Mouse (Mus musculus): Measurements from ENCODE around the gene Pomp. TPM values are rescaled to one million over a fixed set of nuclear protein-coding genes. Genes with fewer than 3 reads are reported as not detected.

Gene Pomp
- total RNA-seq, 2 experiments from 2014 or later = 139 to 152 TPM

DNA sequence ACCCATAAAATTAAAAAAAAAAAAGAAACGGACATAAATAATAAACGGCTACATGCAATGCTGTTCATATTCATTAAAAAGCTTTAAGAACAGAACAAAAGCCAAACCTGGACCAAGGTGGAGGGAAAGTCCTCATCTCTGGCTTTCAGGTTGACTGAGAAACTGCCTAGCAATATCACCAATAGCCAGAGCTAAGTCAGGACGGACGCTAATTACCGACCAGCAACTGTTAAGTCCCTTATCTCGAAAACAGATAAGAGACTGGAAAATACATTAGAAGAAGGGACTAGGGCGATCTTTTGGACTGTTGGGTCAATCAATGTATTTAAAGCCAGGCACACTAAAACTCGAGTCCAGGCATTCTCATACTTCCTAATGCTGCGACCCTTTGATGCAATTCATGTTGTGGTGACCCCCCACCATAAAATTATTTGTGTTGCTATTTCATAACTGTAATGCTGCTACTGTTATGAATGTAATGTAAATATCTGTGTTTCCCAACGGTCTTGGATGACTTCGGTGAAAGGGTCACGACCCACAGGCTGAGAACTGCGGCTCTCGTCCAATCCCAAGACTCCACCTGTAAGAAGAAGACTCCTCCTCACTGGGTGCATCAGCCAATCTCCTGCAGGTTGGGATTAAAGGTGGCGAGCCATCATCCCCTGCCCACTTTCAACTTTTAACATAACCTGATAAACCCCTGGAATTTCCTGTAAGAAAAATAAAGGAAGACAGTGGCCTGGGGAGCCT lies 41.9 kb downstream of the Pomp start:
- no peak for DNase-seq

DNA sequence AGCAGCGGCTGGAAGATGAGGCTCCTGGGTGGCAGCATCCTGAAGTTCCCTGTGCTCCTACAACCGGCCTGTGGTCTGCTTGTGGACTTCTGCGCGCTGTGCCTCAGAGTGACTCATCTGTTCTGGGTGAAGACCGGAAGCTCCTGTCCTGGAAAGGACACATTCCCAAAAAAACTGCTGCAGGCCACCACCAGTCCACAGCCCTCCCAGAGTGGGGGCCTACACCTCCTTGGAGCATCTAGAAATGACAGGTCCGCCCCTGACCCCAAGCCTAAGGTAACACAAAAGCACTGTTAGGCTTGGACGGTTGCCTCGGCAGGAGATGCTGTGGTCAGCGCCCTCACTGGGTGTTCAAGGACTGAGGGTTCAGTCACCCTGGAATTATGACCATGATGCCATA lies 42.9 kb downstream of the Pomp start:
- no peak for DNase-seq

DNA sequence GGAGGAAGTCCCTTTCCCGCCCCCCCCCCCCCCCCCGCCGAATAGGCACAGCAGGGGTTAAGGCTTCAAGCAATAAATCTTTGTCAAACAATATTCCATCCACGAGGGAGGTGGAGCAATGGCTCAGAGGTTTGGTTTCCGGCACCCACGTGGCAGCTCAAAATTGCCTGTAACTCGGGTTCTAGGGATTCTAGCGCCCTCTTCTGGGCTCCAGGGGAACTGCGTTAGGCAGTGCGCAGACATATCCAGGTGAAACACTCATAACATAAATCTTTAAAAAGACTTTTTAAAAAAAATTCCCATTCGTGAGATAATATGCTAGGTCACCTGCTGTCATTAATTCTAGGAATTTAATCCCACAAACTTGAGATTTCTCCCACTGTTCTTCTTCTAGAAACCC lies 46.9 kb downstream of the Pomp start:
- DNase-seq = no peak

DNA sequence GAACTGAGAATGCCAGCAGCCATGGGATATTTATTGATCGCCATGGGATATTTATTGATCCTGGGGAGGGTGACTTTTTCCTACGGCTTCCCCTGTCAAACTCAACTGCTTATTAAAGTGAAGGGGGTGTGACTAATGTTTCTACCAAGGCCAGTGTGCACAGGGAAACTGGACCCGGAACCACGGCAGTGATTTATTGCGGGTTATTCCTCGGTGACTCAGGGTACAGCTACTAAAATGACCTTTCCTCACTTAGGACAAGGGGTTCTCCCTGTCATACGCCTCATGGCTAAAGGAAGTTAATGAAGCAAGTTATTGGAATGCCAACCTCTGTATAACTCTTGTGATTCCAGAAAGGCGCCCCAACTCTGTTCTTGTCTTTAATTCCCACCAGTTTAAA lies 47.6 kb downstream of the Pomp start:
- no peak for DNase-seq

DNA sequence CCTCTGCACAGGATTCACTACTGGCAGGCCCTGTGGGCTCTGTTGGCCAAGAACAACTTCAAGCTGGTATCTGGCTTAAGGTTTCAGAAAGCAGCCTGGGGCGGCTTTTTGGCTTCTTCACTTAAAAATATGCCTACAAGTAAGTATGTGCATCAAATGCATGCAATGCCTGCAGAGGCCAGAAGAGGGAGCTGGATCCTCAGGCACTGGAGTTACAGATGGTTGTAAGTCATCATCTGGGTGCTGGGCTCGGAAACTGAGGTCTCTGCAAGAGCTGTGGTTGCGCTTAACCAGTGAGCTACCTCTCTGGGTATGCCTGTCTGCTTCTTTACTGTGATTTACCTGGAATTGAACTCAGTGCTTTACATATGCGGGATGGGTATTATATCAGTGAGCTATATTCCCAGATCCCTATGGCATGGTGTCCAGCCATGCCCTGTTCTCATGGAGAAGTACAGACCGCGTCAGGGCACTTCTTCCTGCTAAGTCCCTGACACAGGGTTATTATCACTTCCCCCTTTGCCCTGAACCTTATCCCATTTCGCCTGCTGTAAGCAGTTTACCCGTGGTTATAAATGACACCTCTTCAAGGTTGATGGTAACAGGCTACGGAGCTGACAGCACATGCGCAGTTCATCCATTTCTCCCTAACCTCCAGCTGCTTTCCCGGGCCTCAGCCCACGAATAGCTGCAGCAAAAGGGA lies 50.7 kb downstream of the Pomp start:
- no peak for DNase-seq

DNA sequence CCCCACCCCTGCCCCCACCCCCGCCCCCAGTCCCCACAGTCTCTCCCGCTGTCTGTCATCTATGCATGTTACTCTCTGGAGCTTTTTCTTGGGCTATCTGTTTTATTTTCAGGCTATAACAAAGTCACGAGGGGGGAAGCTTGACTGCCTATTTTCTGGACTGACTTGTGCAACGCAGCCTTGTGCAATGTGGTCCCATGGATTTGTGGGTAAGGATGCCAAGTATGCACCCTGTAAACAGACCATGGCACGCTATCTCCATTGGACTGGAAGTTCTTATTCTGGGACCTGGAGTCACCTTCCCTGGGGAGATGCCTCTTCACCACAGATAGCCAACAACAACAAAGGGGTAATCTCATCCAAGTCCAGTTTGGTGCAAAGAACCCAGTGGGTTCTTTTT lies 51.5 kb downstream of the Pomp start:
- DNase-seq = no peak

DNA sequence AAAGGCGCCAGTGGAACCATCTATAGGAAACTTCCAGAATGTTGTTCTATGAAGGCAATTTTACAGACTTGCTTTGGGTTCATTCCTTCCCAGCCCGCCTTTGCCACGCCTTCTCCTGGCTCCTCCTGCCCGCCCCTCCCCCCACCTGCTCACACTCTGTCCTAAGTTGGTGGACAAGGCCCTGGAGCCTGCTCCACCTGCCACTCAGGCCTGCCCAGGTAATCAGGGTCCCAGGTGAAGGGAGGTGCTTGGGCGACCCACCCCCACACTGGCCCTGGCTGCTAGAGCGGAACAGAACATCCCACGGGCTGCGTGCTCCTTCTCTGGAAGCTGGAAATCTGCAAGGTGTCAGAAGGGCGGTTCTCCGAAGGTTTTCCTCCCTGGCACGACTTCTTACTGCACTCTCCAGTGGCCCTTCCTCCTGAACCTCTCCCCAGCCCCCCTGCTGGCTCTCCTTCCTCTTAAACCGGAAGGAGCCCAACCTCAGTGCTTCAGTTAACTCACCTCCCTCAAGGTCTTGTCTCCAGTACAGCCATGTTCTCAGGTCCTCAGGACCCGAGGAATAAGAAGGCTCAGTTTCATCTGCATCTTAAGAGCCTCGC lies 53.1 kb downstream of the Pomp start:
- no peak for DNase-seq

DNA sequence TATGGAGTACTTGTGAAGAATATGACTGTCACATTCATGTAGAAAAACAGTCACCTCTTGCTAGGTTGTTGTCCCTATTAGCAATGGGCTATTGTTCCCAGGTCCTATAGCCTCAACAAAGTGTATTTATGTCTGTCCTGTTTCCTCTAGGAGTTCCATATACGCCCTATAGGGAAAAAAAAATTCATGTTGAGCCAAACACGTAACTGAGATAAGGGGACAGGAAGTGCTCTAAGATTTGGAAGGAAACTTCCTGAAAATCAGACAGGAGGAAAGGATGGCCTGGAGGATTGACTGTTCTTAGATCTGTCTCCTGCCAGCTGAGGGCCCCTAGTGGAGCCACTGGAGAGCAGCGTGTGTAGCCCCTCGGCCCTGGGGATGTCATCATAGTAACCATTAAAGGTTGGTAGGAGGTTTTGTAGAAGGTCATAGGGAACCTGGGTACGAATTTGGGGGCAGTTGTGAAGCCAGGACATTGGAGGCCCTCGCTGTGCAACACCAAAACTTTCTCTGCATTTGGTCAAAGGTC lies 54.8 kb downstream of the Pomp start:
- DNase-seq = no peak

DNA sequence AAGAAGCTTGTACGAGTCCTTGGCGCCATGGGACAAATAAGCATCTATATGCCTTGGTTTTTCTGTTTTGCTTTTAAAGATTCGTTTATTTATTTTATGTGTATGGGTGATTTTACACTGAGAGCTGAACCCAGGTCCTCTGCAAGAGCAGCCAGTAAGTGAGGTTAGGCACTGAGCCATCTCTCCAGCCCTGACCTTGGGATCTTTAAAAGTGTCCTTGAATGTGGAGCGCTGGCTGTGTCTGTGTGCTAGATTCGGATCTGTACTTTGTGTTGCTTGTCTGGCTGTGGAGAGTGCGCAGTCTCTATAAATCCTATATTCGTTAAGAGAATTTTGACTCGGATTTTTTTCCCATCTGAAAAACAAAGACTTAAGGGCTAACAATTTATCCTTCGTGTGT lies 55.9 kb downstream of the Pomp start:
- no peak for DNase-seq

DNA sequence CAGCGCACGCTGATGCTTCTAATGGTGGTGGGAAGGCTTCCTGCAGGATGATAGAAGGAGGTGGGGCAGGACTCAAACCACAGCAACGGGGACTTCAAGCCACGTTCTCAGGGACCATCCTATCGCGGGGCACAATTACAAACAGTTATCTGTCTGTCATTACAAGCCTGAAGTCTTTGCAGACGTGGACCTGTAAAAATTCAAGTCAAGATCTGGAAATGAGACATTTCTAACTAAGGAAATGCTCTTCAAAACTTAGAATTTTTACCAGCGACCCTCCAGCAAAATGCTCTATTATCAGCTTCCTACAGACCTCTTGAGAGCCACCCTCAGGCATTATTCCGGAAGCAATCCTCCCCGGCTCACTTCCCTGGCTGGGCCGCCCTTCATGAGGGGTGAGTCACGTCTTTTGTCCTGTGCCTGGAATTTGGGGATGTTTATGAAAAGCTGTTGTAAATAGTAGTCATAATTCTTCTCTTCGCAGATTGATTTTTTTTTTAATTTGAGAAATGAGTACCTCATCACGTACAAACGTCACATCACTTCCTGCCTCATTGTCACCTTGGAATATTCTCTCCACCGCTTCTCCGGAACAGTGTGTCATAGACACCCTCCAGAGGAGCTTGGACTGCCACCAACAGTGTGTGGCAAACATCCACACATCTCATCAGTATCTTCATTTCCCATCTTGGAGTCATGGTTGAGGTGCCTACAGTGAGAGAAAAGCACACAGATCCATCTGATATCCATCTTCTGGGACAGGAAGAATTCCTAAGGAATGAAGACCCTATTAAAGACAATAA lies 58.0 kb downstream of the Pomp start:
- no peak for DNase-seq

DNA sequence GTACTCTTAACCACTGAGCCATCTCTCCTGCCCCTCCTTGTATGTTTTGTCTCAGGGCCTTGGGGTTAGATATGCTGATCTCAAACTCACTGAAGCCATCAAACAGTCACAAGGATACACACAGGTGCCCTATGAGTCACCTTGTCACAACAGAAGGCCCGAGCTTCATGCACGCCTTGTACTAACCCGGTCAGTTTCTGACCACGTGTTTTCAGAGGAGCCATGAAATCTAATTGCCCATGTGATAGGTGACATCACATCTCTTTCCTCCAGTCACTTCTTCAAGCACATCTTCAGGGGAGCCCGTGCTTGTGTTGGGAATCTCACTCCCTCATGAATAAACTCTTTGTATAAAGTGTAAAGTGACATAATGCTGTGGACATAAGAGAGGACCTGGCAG lies 64.4 kb downstream of the Pomp start:
- DNase-seq = no peak

Other genes with a start within 250 kb of the Pomp start
- gene Flt1, start 134.4 kb upstream of the Pomp start, total RNA-seq (2021) = 10 to 100 TPM; 14.7 to 17.8 TPM
- gene Slc46a3, start 34.4 kb downstream of the Pomp start, total RNA-seq (2021) = 1 to 10 TPM; 3.7 to 4.2 TPM
- under 1 TPM; 0.49 to 0.77 TPM for gene Mtus2, start 96.9 kb downstream of the Pomp start, total RNA-seq (2021)